Mouse (Mus musculus) liver, adult (tissue): ENCODE measurements around the gene Wdr31.

Source experiments
- GATA4 ChIP-seq: IDR thresholded peaks from 2 replicates; pipeline ENCODE4 v1.6.1; 2014; ENCODE audit warnings: mild to moderate bottlenecking, low read length; ENCODE audit not compliant: insufficient replicate concordance

Gene Wdr31

GRCm38 (mm10) chr4:62431522-62431921 is 39.2 kb downstream of the Wdr31 start:
- no peak for TF ChIP-seq GATA4

GRCm38 (mm10) chr4:62430678-62431077 is 40.0 kb downstream of the Wdr31 start:
- TF ChIP-seq GATA4, result no peak

- TF ChIP-seq GATA4, result no peak
Observed at GRCm38 (mm10) chr4:62429616-62430015, 41.1 kb downstream of the Wdr31 start.

GRCm38 (mm10) chr4:62427978-62428758 is 42.5 kb downstream of the Wdr31 start:
- no peak for TF ChIP-seq GATA4

- TF ChIP-seq GATA4, result no peak
Observed at GRCm38 (mm10) chr4:62425891-62426290, 44.8 kb downstream of the Wdr31 start.

- no peak for TF ChIP-seq GATA4
Observed at GRCm38 (mm10) chr4:62419091-62419490, 51.6 kb downstream of the Wdr31 start.

GRCm38 (mm10) chr4:62418448-62418847 is 52.2 kb downstream of the Wdr31 start:
- TF ChIP-seq GATA4, result no peak

GRCm38 (mm10) chr4:62411606-62412005 is 59.1 kb downstream of the Wdr31 start:
- no peak for TF ChIP-seq GATA4

GRCm38 (mm10) chr4:62410325-62410724 is 60.4 kb downstream of the Wdr31 start:
- no peak for TF ChIP-seq GATA4

GRCm38 (mm10) chr4:62409615-62410014 is 61.1 kb downstream of the Wdr31 start:
- no peak for TF ChIP-seq GATA4

GRCm38 (mm10) chr4:62408601-62409282 is 62.0 kb downstream of the Wdr31 start, which contains the start of the genes Cdc26 and Prpf4:
TSS of gene Cdc26 (minus strand) at chr4:62408642.
TSS of gene Prpf4 (plus strand) at chr4:62408797.
- TF ChIP-seq GATA4, result no peak

- no peak for TF ChIP-seq GATA4
Observed at GRCm38 (mm10) chr4:62407730-62408582, 62.7 kb downstream of the Wdr31 start.

GRCm38 (mm10) chr4:62406133-62406532 is 64.6 kb downstream of the Wdr31 start:
- no peak for TF ChIP-seq GATA4

GRCm38 (mm10) chr4:62398956-62399355 is 71.7 kb downstream of the Wdr31 start:
- TF ChIP-seq GATA4, result no peak
